Mouse (Mus musculus): ENCODE data around the gene Rabggtb.

DNA sequence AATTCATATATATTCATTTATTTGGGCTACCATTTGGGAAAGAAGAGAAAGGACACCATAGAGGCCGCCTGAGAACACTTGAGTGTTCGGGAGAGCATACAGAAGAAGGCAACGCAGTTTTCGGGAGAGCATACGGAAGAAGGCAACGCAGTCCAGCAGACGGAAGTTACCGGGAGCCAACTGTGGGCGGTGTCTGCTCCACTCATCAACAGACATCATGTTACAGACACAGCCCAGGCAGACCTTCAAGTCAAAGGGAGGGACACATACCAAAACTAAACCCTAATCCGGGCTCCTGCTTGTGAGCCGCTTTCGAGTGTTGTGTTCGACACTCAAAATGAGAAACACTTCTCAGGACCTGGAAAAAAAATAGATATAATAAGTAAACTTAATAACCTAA, 28.8 kb upstream of the Rabggtb start:
- TF ChIP-seq CTCF (conservative IDR thresholded peaks at IDR 0.05; ENCODE audit: insufficient read depth, insufficient read length, low read depth, low read length) = no peak
- TF ChIP-seq POLR2A (IDR thresholded peaks at IDR 0.05; ENCODE audit: low read depth, low read length) = no peak
